Mouse (Mus musculus): Measurements from ENCODE around the gene Sema5a.

Gene Sema5a

GRCm38 (mm10) chr15:32297266-32297665, 52.7 kb downstream of the Sema5a start:
- in situ Hi-C loops (cut with MseI, MboI): no loop called here

GRCm38 (mm10) chr15:32298525-32298924, 53.9 kb downstream of the Sema5a start:
- in situ Hi-C loops (cut with MseI, MboI): no loop called here

DNA sequence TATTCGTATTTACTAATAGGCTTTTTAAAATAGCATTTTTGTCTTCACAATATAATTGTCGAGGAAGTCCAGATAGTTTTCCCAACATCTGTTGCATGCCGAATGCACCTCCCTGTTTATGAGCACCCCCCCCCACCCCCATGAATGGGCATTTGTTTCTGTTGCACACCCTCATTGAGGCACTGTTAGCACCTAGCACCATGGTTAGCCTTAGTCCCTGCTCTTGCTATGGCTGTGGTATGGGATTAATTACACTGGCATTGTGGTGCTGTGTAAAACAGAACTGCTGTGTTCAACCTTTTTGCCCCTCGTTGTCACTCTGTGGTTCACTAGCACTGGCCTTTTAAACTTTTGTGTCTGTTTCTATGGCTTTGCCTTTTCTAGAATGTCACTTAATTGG, 56.4 kb downstream of the Sema5a start:
- in situ Hi-C loops (cut with MseI, MboI): no loop called here

GRCm38 (mm10) chr15:32306557-32307243, 62.1 kb downstream of the Sema5a start:
- in situ Hi-C loops (cut with MseI, MboI): no loop called here

- in situ Hi-C loops (cut with MseI, MboI): no loop called here
Measured at GRCm38 (mm10) chr15:32310834-32311233, 66.2 kb downstream of the Sema5a start.

GRCm38 (mm10) chr15:32311287-32311686, 66.7 kb downstream of the Sema5a start:
- in situ Hi-C loops (cut with MseI, MboI): no loop called here

DNA sequence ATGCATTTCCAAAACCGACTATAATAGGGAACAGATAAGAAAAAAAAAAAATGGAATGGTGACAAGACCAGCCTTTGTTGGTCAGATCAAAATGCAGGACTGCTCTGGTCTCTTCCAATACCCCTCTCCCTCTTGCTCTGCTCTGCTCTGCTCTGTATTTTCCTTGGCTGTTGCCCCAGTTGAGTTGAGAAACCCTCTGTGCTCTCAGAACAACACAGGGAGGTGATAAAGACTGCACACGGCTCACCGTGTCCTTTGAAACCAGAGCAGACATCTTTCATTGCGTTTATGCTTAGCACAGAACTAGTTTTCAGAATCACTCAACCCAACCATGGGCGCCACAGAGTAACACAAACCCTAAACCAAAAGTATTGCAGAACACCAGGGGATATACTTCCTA, 72.5 kb downstream of the Sema5a start:
- in situ Hi-C loops (cut with MseI, MboI): no loop called here

- in situ Hi-C loops (cut with MseI, MboI): no loop called here
Measured at GRCm38 (mm10) chr15:32320739-32321138, 76.1 kb downstream of the Sema5a start.

DNA sequence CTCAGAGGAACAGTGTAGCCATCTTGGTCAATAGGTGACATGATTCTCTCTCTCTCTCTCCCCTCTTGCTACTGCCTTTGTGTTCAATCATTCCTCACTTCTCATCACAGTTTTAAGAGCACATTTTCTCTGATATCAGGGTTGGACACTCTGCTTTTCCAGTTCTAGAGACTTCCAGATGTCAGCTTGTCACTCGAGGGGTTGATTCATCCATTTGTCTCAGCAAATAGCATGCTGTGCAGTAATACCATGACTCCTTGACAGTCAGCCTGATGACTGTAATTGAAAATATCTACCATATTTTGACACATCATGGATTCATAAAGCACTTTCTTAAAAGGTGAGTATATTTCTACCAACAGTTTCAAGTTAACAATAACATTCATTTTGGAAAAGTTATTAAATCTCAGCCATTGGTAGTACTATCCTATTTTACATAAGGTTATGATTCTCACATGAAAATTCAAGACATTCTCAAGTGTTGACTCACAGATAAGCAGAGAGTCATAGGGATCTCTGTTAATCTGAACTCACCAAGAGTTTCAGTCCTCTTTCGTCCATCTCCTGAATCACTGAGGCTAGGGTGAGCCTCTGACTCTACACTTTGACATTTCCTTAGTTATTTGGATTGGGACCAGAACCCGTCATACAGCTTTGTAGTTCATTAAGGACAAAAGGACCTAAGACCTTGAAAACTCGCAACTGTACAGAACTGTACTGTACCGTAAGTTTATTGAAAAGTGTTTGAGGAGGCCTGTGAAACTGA, 78.0 kb downstream of the Sema5a start:
- in situ Hi-C loops (cut with MseI, MboI): no loop called here

GRCm38 (mm10) chr15:32323224-32323623, 78.6 kb downstream of the Sema5a start:
- in situ Hi-C loops (cut with MseI, MboI): no loop called here

DNA sequence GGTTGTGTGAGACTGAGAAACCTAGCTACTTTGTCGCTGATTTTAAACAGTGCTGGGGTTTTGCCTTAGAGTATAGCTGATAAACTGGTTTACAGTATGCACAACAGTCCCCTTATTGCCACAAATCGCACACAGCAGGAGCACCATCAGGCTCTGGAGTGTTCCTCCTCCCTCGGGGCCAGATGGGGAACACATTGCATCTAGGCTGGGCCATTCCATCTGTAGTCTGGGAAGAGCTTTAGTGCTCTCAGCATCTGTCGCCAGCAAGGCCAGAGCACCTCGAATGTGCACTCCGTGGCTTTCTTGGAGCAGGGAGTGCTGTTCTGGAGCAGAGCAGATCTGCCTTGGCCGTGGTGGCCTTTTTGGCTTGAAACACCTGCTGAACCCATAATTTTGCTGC, 79.5 kb downstream of the Sema5a start:
- in situ Hi-C loops (cut with MseI, MboI): no loop called here

DNA sequence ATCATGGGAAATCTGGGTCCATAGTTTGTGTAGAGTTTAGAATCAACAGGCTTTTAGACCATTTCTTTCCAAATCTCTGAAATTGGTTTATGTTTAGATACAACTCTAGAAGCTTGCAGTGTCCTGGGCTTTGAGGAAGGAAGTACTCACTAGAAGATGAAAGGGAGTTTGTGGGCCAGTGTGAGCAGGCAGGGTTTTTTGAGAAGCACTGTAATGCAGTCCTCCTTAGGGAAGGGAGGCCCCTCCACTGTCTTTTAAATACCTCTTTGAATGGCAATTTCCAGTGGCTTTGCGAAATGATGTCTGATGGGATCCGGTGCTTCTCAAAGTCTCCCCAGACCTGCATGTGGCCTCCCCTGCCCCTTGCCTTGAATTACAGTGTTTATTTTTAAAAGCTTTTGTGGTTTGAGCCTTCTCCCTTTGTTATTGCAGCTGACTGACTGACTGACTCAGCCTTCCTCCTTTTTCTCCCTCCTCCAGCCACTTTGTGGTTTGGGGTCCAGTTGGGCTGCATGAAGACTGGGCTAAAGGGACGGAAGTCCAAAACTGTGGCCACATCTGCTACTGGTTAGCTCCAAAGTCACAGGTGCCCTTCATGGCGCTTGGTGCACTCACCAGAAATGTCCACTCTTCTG, 83.9 kb downstream of the Sema5a start:
- in situ Hi-C loops (cut with MseI, MboI): no loop called here

DNA sequence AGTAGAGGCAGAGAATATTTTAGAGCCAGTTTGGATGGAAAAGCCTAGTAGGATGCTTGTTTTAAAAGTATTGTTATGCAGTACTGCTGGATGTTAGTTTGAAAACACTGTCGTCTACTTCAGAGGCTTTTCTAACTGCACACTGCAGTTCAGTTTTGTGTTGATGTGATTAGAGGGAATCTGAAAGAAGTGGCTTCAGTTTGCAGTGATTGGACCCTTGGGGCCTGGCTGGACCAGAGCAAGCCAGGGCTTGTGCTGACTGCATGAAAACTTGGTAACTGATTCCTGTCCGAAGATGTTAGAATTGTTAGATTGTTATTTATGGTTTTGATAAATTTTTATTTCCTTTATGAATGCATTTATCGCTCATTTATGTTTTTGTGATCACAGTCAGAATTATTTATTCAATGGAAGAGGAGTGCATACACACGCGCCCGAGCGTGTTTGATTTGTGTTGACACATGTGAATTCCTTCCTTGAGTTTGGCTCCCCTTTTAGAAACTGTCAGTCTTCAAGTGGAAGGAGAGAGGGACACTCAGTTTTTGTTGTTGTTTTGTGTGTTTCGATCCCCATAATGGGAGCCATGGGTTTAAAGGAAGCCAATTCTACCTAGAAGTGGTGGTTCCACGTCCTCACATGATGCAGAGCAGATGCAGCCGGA, 85.2 kb downstream of the Sema5a start:
- in situ Hi-C loops (cut with MseI, MboI): no loop called here

DNA sequence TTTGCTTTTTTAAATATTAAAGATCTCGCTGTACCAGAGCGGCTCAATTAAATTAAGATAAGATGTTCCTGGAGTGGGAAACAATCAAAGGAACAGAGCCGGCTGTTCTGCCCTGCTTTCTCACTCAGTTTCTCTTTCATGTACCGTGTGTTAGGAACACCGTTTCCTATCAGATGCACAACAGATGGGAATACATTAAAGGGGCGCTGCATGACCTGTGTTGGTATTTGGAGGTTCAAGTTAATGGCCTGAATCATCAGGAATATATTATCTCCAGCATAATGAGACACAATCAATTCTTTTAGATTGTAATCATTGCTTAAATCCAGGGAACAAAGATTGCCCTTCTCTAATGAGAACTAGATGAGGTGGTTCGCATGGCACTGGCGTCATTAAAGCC, 85.8 kb downstream of the Sema5a start:
- in situ Hi-C loops (cut with MseI, MboI): no loop called here

DNA sequence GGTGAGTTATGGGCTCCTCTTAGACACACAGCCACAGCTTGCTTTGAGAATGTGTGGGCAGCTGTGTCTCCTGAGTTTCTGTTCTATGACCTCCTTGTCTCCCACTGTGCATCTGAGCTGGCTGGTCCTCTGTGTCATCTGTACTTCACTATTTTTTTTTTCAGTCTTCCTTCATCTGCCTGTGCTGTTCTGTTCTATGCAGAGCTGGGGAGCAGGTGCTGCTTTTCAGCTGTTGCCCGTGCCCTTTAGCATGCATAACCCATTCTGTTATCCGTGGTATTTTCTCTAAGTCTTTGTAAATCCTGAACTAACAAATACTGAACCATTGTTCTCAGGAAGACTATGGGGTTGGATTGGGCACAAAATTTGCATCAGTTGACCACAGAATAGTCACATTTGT, 86.4 kb downstream of the Sema5a start:
- in situ Hi-C loops (cut with MseI, MboI): no loop called here

- in situ Hi-C loops (cut with MseI, MboI): no loop called here
Measured at GRCm38 (mm10) chr15:32333456-32333855, 88.8 kb downstream of the Sema5a start.

DNA sequence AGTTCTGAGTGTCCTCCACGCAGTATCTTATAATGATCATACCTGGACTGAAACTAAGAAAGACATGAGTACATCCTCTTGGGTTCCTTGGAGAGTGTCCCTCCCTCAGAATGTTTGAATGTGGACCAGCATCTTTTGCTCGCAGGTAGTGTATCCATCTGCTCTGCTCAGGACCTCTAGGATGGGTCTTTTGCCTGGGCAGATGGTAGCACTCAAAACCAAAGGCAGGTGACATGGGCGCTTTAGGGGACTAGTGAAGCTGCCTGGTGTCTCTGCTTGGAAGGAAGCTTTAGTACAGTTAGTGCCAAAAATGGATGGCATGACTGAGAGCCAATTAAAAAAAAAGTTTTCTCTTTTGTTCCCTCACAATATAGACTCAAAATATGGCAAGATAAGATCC, 93.2 kb downstream of the Sema5a start:
- in situ Hi-C loops (cut with MseI, MboI): no loop called here

DNA sequence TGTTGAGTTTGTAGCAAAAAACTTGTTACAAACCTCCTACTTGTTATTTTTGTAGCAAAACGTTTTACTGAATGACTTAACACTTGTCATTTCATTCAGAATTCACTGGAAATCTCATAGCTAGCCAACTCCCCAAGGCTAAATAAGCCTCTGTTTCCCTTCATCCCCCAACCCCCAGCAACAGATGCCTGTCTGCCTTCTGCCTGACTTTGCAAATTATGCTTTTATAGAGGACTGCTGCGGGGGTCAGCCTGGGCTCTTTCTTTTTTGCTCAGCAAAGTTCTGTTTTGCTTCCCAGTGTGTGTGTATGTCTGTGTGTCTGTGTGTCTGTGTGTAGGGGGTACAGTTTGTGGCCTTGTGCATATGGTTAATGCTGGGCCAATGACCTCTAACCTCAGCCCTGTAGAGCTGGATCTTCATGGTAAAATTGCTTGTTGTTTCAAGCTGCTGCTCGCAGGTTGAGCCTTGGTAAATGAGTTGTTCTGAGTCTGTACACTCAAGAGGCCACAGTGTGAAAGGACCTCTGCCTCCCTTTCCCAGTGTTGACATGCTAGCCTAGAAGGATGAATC, 94.2 kb downstream of the Sema5a start:
- in situ Hi-C loops (cut with MseI, MboI): no loop called here

DNA sequence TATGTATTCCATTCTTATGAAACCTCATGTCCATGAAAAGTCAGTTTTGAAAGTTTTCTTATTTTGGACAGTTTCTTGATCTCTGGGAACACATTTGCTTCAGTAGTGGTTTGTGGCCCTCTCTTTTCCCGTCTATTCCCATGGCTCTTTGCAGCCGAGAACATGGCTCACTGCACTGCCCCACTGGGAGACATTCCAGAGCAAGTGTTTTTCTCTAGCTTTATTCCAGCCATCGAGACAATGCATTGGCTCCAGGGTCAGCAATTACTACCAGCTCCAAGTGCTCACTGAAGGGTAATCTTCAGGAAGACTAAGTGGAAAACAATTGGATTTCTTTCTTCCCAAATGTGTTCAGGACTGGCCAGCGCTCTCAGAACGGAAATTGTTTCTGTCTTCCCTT, 94.8 kb downstream of the Sema5a start:
- in situ Hi-C loops (cut with MseI, MboI): no loop called here

DNA sequence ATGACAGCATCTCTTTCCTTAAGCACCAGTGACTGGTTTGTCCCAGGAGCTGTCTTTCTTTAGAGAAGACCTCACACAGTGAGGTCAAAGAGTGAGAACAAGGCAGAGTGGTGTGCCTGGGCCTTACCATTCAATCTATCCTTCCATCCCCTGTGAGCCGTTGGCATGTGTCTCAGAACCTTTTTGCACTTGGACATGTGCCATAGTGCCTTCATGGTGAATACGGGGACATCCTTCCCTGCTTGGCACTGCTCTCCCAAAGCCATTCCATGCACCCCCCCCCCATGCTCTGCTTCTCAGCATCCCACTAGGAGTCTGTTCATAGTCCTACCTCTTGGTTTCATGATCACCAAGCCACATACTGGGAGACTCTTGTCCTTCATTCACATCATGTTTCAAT, 96.8 kb downstream of the Sema5a start:
- in situ Hi-C loops (cut with MseI, MboI): no loop called here

- in situ Hi-C loops (cut with MseI, MboI): no loop called here
Measured at GRCm38 (mm10) chr15:32343544-32343943, 98.9 kb downstream of the Sema5a start.

- in situ Hi-C loops (cut with MseI, MboI): no loop called here
Measured at GRCm38 (mm10) chr15:32347315-32347714, 102.7 kb downstream of the Sema5a start.

Measured in mouse trophoblast stem cell (cell line).